Mouse (Mus musculus): ENCODE results near the gene Cbx7. TPM values are rescaled to one million over a fixed set of nuclear protein-coding genes. Genes with fewer than 3 reads are reported as not detected.
A peak's percentile ranks its signal among the peaks of the same experiment; 100 is the strongest.

The Cbx7 gene
- total RNA-seq, 4 experiments from 2014 or later: 18.7 to 28.2 (median 21.1) TPM

Small RNA genes lying within 50 kb of the gene (microRNA-seq; reads per million reads assigned to microRNA genes)
- 8.7 reads per million, percentile 22 among the genes with 10 or more reads in this experiment for gene Mir7213

Other genes starting within 250 kb of the Cbx7 start
- 10 to 100 TPM; 83.8 to 98.3 (median 94.7) TPM for gene Sun2, start 228.6 kb downstream of the Cbx7 start, total RNA-seq (2022)
- 10 to 100 TPM; 21.0 to 25.3 (median 21.7) TPM for gene Dnal4, start 193.3 kb downstream of the Cbx7 start, total RNA-seq (2022)
- 1 to 10 TPM; 1.3 to 2.0 (median 1.8) TPM for gene Nptxr, start 166.4 kb downstream of the Cbx7 start, total RNA-seq (2022)
- gene Npcd, start 136.9 kb downstream of the Cbx7 start, total RNA-seq (2022): under 1 TPM in 3 of 4 experiments, not detected in 1; 0.33 to 0.69 (median 0.47) TPM
- 10 to 100 TPM; 15.5 to 20.3 (median 18.9) TPM for gene Cbx6, start 136.4 kb downstream of the Cbx7 start, total RNA-seq (2022)
- 1 to 10 TPM; 7.2 to 8.4 (median 8.0) TPM for gene Apobec3, start 79.5 kb downstream of the Cbx7 start, total RNA-seq (2022)
- gene Pdgfb, start 43.9 kb upstream of the Cbx7 start, total RNA-seq (2022): 10 to 100 TPM; 20.2 to 34.2 (median 28.5) TPM
- gene Syngr1, start 120.2 kb upstream of the Cbx7 start, total RNA-seq (2022): 100 to 1,000 TPM in 2 of 4 experiments, 10 to 100 TPM in 2; 91.7 to 111 (median 98.9) TPM
- 100 to 1,000 TPM; 125 to 157 (median 135) TPM for gene Rpl3, start 120.7 kb upstream of the Cbx7 start, total RNA-seq (2022)
- 10 to 100 TPM; 17.7 to 24.7 (median 23.3) TPM for gene Tab1, start 162.0 kb upstream of the Cbx7 start, total RNA-seq (2022)
- gene Mgat3, start 202.6 kb upstream of the Cbx7 start, total RNA-seq (2022): 1 to 10 TPM; 2.9 to 6.2 (median 4.5) TPM

Data from heart, adult 8-10 months (tissue).